Mouse (Mus musculus) liver, adult (tissue): ENCODE data around the gene Zscan21.

ENCODE experiments used
- GATA4 ChIP-seq: IDR thresholded peaks from 2 replicates; pipeline ENCODE4 v1.6.1; 2014; ENCODE audit warnings: mild to moderate bottlenecking, low read length; ENCODE audit not compliant: insufficient replicate concordance

Zscan21 gene

GRCm38 (mm10) chr5:138092771-138093170, 23.9 kb upstream of the Zscan21 start:
- no peak for TF ChIP-seq GATA4

DNA sequence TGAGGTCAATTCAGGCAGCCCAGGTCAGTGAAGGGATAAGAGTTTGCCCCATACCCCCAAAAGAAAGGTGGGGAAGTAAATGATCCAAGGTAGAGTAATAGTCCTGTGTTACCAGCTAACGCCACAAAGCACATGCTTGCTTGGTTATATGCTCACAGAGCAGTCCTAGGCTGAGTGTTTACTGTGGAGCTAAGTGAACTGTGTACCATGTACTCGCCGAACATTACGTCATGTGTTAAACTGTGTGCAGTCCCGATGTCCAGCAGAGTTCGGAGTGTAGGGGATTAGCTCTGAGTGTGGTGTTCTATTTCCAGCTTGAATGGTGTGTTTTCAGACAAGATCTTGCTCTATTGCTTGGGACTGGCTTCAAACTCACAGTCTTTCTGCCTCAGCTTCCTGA, 22.2 kb upstream of the Zscan21 start:
- TF ChIP-seq GATA4 = no peak

DNA sequence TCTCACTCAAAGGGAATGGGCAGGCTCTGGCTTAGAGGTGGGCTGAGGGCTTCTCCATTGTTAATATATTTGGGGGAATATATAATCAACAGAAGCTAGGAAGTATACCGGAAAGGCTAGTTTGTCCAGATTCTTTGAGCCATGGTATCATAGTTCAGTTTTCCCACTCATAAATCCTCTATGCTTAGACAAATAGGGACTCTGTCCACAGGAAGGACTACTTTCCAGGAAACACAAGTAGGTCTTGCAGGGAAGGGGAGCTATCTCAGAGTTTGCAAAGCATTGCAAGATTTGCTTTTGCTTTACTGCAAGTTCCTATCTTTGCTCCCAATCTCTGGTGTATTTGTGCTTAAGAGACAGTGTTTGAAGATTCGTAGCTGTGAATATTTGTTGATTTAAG, 11.7 kb upstream of the Zscan21 start:
- TF ChIP-seq GATA4 = no peak

DNA sequence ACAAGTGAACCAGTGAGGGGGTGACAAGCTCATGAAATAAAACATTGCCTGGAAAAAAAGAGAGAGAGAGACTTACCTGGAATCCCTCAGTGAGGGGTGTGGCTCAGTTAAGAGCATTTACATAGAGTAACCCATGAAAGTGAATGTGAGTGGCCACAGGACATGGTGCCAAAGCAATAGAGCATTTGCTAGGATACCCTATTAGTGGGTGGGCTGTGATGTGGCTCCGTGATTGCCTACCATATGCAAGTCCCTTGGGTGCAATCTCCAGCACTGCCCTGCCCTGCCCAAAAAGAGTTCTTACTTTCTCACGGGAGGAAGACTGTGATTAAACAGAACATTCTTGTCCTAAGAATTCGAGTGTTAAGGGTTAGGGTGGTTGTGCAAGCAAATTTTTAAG, 9.6 kb upstream of the Zscan21 start:
- TF ChIP-seq GATA4 = no peak

GRCm38 (mm10) chr5:138117199-138118015, 704 bp downstream of the Zscan21 start:
- no peak for TF ChIP-seq GATA4

GRCm38 (mm10) chr5:138118041-138118440, 1.3 kb downstream of the Zscan21 start:
- no peak for TF ChIP-seq GATA4

DNA sequence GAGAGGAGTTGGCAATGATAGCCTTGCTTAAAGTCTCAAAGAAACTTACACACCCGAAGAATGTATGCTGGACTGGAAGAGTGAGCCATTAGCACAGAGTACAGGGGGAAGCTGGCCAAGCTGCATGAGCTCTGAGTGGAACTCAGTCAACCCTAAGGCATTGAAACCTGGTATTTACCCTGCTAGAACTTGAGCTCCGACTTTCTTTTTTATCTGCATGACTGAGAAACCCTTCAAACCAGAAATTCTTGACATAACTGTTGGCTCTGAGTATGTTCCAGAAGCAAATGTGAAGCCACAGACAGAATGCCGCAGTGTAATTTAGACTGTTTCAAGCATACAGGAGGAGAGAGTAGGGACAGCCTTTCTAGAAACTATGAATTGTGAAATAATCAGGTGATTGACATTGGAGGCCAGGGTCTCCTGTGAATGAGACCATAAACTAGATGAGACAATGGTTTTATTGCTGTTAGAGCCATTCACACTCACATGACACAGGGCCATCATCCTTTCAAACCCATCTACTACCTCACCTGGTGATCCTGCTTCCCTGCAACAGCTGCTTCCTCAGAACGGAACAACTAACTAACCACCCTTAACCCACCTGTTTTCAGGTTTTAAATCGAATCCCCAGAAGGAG, 15.8 kb downstream of the Zscan21 start:
- no peak for TF ChIP-seq GATA4

DNA sequence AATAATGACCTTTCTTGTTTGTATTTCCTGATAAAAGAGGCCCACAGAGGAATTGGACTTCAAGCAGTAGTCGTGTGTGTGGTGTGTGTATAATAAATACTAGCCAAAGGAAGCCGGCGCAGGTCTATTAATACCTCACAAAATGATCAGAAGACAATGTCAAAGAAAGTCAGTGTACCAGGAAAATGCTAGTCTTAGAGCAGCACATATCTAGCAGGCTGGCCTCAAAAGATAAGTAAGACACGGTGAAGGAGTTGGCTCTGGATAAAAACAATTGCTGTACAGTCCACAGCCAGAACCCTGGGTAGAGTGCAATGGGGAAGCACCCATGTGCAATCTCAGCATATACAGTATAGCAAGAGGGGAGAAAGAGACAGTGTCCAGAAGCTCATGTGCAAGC, 20.6 kb downstream of the Zscan21 start:
- no peak for TF ChIP-seq GATA4

DNA sequence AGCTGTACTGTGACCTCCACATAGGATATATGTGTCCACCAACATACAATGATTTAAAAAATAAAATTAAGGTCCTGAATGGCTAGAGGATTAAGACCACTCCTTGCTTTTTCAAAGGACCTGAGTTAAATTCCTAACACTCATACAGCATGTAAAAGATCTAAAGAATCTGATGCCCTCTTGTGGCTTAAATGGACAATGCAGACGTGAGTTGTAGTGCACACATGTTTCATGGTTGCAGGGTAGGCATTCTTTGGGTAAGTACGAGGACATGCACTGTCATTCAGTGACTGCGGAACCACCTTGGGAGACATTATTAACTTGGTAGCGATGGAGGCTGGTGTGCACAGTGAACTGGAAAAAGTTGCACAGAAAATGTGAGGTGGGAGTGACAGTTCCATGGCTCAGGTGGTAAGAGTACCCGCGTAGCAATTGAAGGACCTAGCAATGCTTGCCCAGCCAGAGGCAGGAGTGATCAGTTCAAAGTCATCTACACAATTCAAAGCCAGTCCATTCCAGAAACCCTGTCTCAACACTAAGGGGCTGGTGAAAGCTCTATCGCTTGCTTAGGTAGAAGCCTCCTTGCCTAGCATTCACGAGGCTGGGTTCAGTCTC, 21.3 kb downstream of the Zscan21 start:
- TF ChIP-seq GATA4 = no peak

DNA sequence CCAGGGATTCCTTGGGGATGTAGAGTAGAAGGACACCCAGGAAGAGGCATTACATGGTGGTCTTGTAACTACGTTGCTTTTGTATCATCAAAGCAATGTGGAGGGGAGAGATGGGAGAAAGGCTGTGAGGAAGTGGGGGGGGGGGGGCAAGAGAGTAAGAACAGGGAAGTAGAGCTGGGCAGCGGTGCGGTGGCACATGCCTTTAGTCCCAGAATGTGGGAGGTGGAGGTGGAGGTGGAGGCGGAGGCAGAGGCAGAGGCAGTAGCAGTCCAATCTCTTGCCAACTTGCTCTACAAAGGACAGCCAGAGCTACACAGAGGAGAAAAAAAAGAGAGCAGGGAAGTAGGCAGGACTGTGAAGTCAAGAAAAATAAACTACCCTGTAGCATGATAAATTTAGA, 21.9 kb downstream of the Zscan21 start:
- TF ChIP-seq GATA4 = no peak

GRCm38 (mm10) chr5:138154390-138154789, 37.7 kb downstream of the Zscan21 start:
- 0 out of 2 replicates have a peak, but pooled peaks have one; percentile 27 for TF ChIP-seq GATA4

GRCm38 (mm10) chr5:138155443-138155976, 38.8 kb downstream of the Zscan21 start, which contains the start of gene Zfp113:
Gene Zfp113 (minus strand): TSS chr5:138155744.
- no peak for TF ChIP-seq GATA4

DNA sequence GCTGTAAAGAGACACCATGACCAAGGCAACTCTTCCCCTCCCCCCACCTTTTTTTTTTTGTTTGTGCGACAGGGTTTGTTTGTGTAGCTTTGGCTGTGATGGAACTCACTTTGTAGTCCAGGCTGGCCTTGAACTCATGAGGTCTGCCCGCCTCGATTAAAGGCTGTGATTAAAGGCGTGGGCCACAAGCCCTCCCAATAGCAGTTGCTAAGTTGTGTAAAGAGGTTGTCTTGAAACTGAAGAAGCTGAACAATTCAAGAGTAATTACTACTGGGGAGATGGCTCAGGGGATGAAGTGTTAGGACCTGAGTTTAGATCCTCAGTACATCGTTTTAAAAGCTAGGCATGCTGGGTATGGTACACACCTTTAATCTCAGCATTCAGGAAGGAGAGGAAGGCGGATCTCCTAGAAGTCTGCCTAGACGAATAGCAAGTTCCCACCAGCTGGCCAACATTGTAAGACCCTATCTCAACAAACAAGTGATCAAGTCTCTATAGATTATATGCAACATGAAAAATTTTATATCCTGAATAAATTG, 43.6 kb downstream of the Zscan21 start:
- TF ChIP-seq GATA4 = no peak

GRCm38 (mm10) chr5:138160842-138161665, 44.4 kb downstream of the Zscan21 start, which contains the start of gene Cops6:
Gene Cops6 (plus strand): TSS chr5:138161071.
- no peak for TF ChIP-seq GATA4

- TF ChIP-seq GATA4 = no peak
Measured at GRCm38 (mm10) chr5:138163046-138163445, 46.3 kb downstream of the Zscan21 start.
